Mouse (Mus musculus): ENCODE data around the gene Fos. TPM values are rescaled to one million over a fixed set of nuclear protein-coding genes. Genes with fewer than 3 reads are reported as not detected.
"Not testable (repeated sequence)": the region's sequence is repeated elsewhere in the genome, so short reads cannot be mapped to it uniquely, and the experiment has no call there.

Fos gene
- polyA plus RNA-seq, 2 experiments: 0.61 to 0.79 TPM

DNA sequence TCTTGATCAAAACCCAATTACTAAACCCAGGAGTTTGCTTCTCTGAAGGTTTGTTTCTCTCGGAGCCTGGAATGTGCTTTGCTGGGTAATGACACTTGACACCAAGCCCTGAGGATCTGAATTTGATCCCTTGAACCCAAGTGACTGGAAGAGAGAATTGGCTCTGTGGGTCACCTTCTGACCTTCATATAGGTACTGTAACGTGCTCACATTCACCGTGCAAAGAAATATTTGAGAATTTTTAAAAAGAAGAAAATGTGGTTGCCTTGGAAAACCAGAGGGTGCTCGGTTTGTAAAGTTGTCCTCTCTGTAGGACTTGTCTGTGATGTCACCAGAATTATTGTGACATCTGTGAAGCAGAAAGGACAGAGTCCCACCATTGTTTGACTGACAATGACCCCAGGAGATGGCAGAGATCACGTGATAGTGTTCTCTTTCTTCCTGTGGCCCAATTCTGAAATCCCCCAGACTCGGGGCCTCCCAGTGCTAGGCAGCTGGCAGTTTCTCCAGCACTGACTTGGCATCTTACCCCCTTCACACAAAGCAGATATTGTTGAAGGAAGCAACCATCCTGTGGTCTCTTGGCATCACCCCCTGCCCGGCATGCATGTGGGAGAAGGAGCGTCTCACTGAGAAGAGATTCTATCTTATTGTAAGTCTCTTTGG, 50.6 kb downstream of the Fos start:
- no peak for ATAC-seq (ENCODE audit: insufficient read depth)
- TF ChIP-seq CTCF (IDR thresholded peaks at IDR 0.05; ENCODE audit: low read depth) (no peak), EP300 (IDR thresholded peaks at IDR 0.05; ENCODE audit: low read depth) (no peak)
- DNase-seq (ENCODE audit: low read depth in 3 of 3, low spot score in 3 of 3): no peak
- no peak overlapping the region for H3K27ac ChIP-seq
- H3K4me1 ChIP-seq (replicated peaks; ENCODE audit: control insufficient read depth in 2 of 2, insufficient read depth in 2 of 2, low read length in 1 of 2): no peaks in the 10 kb centered on the region; a peak in 1 of 4 replicates
- no peak overlapping the region for H3K9ac ChIP-seq (replicated peaks)
- whole genome bisulfite sequencing (ENCODE audit: insufficient replicate concordance): 55% methylated on average over 8 of the region's 8 CpGs
- H3K27me3 ChIP-seq (ENCODE audit: control insufficient read depth, insufficient read depth, low read length): no peaks in the 10 kb centered on the region
- H3K9me3 ChIP-seq (ENCODE audit: control insufficient read depth, low read length): no peaks in the 10 kb centered on the region
- H3K4me3 ChIP-seq (ENCODE audit: insufficient read depth in 1 of 2, low read depth in 2 of 2, low read length in 2 of 2): no peak overlapping the region
- no peak overlapping the region for H3K4me2 ChIP-seq (ENCODE audit: low read depth)
- H3K36me3 ChIP-seq (replicated peaks; ENCODE audit: control insufficient read depth, insufficient read depth, low read depth): no peaks in the 10 kb centered on the region

DNA sequence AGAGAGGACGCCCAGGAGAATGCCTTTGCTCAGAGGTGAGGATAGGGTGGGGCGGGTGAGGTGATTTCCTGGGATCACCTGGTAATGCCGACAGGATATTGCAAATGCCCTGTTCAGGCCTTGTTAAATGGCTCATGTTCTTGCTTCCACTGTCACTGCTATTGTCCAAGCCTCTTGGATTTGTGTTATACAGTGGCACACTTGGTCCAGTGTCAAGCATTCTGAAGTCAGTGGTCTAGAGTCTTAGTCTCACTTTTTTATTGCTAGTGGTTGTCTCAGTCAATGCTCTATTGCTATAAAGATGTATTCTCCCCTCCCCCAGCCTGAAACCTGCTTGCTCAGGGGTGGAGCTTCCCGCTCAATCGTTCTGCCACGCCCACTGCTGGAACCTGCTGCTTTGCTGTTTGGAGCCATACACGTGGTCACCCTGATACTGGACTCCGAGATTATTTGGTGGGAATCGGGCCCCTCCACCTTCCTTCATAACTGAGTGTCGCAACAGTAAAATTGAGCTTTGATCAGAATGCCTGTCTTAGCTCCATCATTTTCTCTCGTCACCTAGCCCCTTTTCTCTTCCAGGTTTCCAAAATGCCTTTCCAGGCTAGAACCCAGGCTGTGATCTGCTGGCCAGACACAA, 51.3 kb downstream of the Fos start:
- 52% methylated on average over 11 of the region's 11 CpGs for WGBS (ENCODE audit: insufficient replicate concordance)
- H3K9ac ChIP-seq (replicated peaks): not testable (repeated sequence)

More for the DNA sequence above, 51.3 kb downstream of the Fos start:
- not testable (repeated sequence) for H3K27me3 ChIP-seq (ENCODE audit: control insufficient read depth, insufficient read depth, low read length); ATAC-seq (ENCODE audit: insufficient read depth); H3K4me3 ChIP-seq (ENCODE audit: insufficient read depth in 1 of 2, low read depth in 2 of 2, low read length in 2 of 2); H3K4me2 ChIP-seq (ENCODE audit: low read depth); H3K27ac ChIP-seq; H3K9me3 ChIP-seq (ENCODE audit: control insufficient read depth, low read length); H3K4me1 ChIP-seq (replicated peaks; ENCODE audit: control insufficient read depth in 2 of 2, insufficient read depth in 2 of 2, low read length in 1 of 2); DNase-seq (ENCODE audit: low read depth in 3 of 3, low spot score in 3 of 3); H3K36me3 ChIP-seq (replicated peaks; ENCODE audit: control insufficient read depth, insufficient read depth, low read depth)

Other genes starting within 250 kb of the Fos start
- 1.7 and 2.0 TPM in 2 replicates for gene Mlh3, start 203.3 kb upstream of the Fos start, polyA plus RNA-seq (2012; rRNA removed)
- gene Mlh3, start 203.3 kb upstream of the Fos start, polyA plus RNA-seq (2014; fragmentation: Nextera tagmentation; extraction: Ambion mirVana): 2.3 TPM in 2 replicates
- 24.2 and 27.1 TPM in 2 replicates for gene Acyp1, start 185.5 kb upstream of the Fos start, polyA plus RNA-seq (2012; rRNA removed)
- gene Acyp1, start 185.5 kb upstream of the Fos start, polyA plus RNA-seq (2014; fragmentation: Nextera tagmentation; extraction: Ambion mirVana): 65.3 and 68.5 TPM in 2 replicates
- 0.02 TPM in 2 replicates for gene Zc2hc1c, start 185.3 kb upstream of the Fos start, polyA plus RNA-seq (2012; rRNA removed)
- 0.03 and 0.19 TPM in 2 replicates for gene Zc2hc1c, start 185.3 kb upstream of the Fos start, polyA plus RNA-seq (2014; fragmentation: Nextera tagmentation; extraction: Ambion mirVana)
- 6.6 and 8.8 TPM in 2 replicates for gene Nek9, start 134.5 kb upstream of the Fos start, polyA plus RNA-seq (2012; rRNA removed)
- 4.1 and 4.4 TPM in 2 replicates for gene Nek9, start 134.5 kb upstream of the Fos start, polyA plus RNA-seq (2014; fragmentation: Nextera tagmentation; extraction: Ambion mirVana)
- gene Tmed10, start 99.0 kb upstream of the Fos start, polyA plus RNA-seq (2012; rRNA removed): 43.7 and 67.2 TPM in 2 replicates
- 174 and 175 TPM in 2 replicates for gene Tmed10, start 99.0 kb upstream of the Fos start, polyA plus RNA-seq (2014; fragmentation: Nextera tagmentation; extraction: Ambion mirVana)
- gene Jdp2, start 125.1 kb downstream of the Fos start, polyA plus RNA-seq (2012; rRNA removed): 1.1 and 2.1 TPM in 2 replicates
- gene Jdp2, start 125.1 kb downstream of the Fos start, polyA plus RNA-seq (2014; fragmentation: Nextera tagmentation; extraction: Ambion mirVana): 0.16 and 0.18 TPM in 2 replicates
- 2.6 and 3.6 TPM in 2 replicates for gene Batf, start 212.8 kb downstream of the Fos start, polyA plus RNA-seq (2012; rRNA removed)
- gene Batf, start 212.8 kb downstream of the Fos start, polyA plus RNA-seq (2014; fragmentation: Nextera tagmentation; extraction: Ambion mirVana): 2.8 and 3.7 TPM in 2 replicates

Data from liver, embryonic 14.5 days (tissue).